Mouse (Mus musculus) frontal cortex, postnatal 36 days (tissue): ENCODE results near the gene Rbm28.
A peak's percentile ranks its signal among the peaks of the same experiment; 100 is the strongest.

ENCODE experiments used
- DNase-seq, 2 experiments: peaks; one replicate each; pipeline ENCODE4 v3.0.0; 2022; ENCODE audit warnings: low spot score in 2 of 2

The Rbm28 gene

GRCm38 (mm10) chr6:29144971-29145370 is 19.8 kb downstream of the Rbm28 start:
- no peak for DNase-seq

- peak; percentile 62 to 63 for DNase-seq
Measured at GRCm38 (mm10) chr6:29143608-29144007, 21.2 kb downstream of the Rbm28 start.

GRCm38 (mm10) chr6:29137441-29137840 is 27.4 kb downstream of the Rbm28 start:
- no peak for DNase-seq

GRCm38 (mm10) chr6:29133100-29133499 is 31.7 kb downstream of the Rbm28 start:
- DNase-seq, result no peak

GRCm38 (mm10) chr6:29126878-29127426 is 37.9 kb downstream of the Rbm28 start:
- DNase-seq, result no peak

- no peak for DNase-seq
Measured at GRCm38 (mm10) chr6:29119990-29120389, 44.8 kb downstream of the Rbm28 start.

GRCm38 (mm10) chr6:29118963-29119362 is 45.8 kb downstream of the Rbm28 start:
- DNase-seq, result no peak

GRCm38 (mm10) chr6:29118231-29118630 is 46.6 kb downstream of the Rbm28 start:
- DNase-seq, result no peak

GRCm38 (mm10) chr6:29117417-29118104 is 47.2 kb downstream of the Rbm28 start:
- peak; percentile 67 to 74 for DNase-seq

GRCm38 (mm10) chr6:29115756-29116155 is 49.0 kb downstream of the Rbm28 start:
- no peak for DNase-seq

GRCm38 (mm10) chr6:29111501-29111900 is 53.3 kb downstream of the Rbm28 start:
- no peak for DNase-seq

GRCm38 (mm10) chr6:29108376-29108775 is 56.4 kb downstream of the Rbm28 start:
- DNase-seq, result no peak

GRCm38 (mm10) chr6:29101248-29101864 is 63.5 kb downstream of the Rbm28 start:
- DNase-seq, result peak; percentile 38 to 70

- peak; percentile 19 to 35 for DNase-seq
Measured at GRCm38 (mm10) chr6:29100423-29100822, 64.4 kb downstream of the Rbm28 start.

GRCm38 (mm10) chr6:29099536-29100170 is 65.2 kb downstream of the Rbm28 start:
- DNase-seq, result peak; percentile 48 to 56

GRCm38 (mm10) chr6:29092904-29093303 is 71.9 kb downstream of the Rbm28 start:
- no peak for DNase-seq

- no peak for DNase-seq
Measured at GRCm38 (mm10) chr6:29092234-29092633, 72.6 kb downstream of the Rbm28 start.

GRCm38 (mm10) chr6:29087921-29088709 is 76.7 kb downstream of the Rbm28 start:
- no peak for DNase-seq

GRCm38 (mm10) chr6:29084401-29084800 is 80.4 kb downstream of the Rbm28 start:
- no peak for DNase-seq

- DNase-seq, result no peak
Measured at GRCm38 (mm10) chr6:29082776-29083354, 81.9 kb downstream of the Rbm28 start.

GRCm38 (mm10) chr6:29081826-29082363 is 82.9 kb downstream of the Rbm28 start:
- no peak for DNase-seq
